Mouse (Mus musculus) kidney, postnatal 14 days (tissue): ENCODE data around the gene Cebpg.

Experiments
- DNase-seq: peaks from one replicate; pipeline ENCODE4 v3.0.0; 2022; ENCODE audit warnings: mixed read lengths

Gene Cebpg

GRCm38 (mm10) chr7:35053161-35053560 is 3.2 kb downstream of the Cebpg start:
- DNase-seq: no peak

DNA sequence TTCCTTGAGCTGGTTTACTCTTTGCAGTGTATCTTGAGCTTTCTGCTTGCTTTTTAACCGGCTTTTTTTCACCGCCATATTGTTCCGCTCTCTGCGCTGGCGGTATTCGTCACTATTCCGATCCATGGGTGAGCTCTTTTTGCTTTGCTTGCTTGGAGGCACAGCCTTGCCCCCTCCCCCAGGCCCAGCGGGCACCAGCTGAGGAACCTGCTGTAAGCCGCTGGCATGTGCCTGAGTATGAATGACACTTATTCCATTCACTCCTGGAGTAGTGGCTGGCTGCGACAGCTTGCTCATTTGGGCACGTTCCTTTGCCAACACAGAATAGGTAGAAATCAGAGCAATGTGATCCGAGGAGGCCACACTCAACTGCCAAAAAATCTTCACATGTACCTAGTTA is 5.8 kb downstream of the Cebpg start:
- DNase-seq: no peak

- no peak for DNase-seq
Measured at GRCm38 (mm10) chr7:35046091-35046490, 10.3 kb downstream of the Cebpg start.

DNA sequence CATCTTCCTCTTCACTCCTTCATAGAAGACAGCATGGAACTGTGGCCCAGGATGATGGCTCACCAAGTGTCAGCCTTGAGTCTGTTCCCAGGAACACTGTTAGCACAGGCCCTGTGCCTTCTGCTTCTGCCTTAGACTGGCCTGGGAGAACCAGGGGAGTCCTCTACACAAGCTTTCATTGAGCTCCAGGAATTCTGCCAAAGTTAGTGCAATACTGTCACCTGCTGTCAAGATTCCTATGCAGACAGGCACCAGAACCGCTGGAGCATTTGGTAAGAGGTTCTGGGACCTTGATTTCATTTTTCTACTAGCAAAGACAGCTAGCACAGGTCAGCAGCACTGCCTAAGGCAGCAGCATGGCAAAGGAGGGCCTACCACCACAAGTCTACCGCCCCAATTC is 11.7 kb downstream of the Cebpg start:
- DNase-seq: no peak

GRCm38 (mm10) chr7:35043266-35043817 is 13.0 kb downstream of the Cebpg start:
- DNase-seq: no peak

DNA sequence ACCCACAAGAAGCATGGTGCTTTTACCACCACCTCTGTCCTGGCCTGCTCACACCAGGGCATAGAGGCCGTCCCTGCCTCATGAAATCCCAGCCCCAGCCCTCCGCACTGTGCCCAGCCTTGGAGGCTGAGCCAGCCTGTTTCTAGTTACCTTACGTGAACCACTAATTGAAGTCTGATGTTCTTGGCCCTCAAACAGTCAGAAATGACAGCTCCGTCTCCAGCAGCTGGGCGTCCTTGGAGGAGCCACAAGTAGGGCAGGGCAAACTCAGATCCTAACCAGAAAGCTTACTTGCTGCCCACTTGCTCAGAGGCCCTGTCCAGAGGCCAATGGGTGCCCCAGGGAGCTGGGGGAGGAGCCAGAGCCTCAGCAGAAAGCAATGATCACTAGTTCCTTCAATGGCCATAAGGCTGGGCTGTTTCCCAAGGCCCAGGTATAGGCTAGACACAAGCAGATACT is 13.6 kb downstream of the Cebpg start:
- peak; percentile 39 for DNase-seq

- no peak for DNase-seq
Measured at GRCm38 (mm10) chr7:35042209-35042554, 14.2 kb downstream of the Cebpg start.

DNA sequence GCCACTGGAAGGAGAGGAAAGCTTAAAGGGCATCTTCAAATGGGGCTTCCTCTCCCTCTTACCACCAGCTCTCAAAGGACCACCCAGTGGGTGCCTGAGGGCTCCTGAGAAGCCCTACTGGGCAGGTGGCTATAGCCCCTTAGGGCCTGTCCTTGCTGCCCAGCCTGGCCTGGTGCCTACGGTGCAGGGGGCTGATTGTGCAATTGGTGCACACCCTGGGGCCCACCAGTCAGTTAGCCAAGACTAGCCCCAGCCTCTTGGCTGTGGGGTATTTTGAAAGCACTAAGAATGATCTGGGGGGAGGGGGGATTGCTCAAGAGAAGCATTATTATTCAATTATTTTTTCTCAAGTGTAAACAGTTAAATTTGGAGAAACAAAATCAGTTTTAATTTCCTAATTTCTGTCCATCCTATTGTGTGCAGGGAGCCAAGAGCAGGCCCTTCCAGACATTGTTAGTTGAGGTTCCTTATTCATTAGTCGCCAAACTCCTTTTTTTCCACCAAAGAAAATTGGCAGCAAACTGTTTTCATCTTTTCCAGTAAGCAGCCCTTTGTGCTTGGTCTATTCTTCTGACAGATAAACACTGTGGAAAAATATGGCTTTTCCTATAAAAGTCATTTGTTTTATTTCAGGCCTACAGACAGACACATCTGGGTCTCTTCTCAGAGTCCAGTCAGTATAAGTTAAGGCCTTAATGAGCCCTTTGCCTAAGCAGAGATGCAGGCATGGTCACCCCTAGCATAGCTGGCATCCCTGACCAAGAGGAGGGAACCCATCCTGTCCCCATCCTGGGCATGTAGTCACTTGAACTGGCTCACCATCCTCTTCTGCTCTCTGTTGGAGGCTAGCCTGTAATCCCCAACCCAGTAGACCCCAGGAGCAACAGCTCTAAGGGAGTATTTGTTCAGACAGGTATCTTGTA is 14.8 kb downstream of the Cebpg start:
- DNase-seq: no peak

- no peak for DNase-seq
Measured at GRCm38 (mm10) chr7:35040176-35040972, 16.0 kb downstream of the Cebpg start.

DNA sequence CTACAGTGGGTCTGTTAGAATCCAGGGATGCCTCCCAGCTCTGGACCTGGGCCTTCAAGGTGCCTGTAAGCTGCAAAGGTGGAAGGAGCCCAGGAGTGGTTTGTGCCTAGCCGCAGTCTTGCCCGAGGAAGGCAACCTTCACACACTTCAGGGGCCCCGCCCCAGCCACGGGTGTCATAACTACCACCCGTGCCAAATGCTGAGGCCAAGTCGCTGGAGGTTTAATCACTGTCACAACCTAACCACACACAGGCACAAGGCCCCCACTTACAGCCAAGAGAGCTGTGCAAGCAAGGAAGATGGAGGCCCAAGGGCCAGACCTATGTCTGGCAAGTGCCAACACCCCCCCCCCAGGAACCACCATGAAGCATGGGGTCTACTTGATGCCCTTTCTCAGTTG is 19.0 kb downstream of the Cebpg start:
- DNase-seq: no peak

DNA sequence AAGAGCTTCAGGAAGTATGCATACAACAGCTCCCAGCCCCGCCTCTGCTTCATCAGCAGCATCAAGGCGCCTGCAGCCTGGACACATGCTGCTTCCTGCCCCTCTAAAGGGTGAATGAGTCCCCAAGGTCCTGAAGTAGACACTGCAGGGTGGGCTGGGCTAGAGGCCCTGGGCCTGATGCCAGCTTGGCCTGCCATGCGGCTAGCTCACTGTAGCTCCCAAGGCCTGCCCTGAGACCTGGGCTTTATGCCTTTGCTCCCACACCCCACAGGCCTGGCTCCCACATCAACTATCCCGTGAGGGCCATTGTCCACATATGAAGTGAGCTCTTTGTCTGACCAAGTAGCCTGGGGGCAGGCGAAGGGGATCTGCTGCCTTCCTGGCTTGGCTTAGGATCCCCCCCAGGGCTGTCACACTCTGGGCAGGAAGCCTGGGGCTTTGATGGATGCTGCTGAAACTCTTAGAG is 20.1 kb downstream of the Cebpg start:
- DNase-seq: peak; percentile 75

DNA sequence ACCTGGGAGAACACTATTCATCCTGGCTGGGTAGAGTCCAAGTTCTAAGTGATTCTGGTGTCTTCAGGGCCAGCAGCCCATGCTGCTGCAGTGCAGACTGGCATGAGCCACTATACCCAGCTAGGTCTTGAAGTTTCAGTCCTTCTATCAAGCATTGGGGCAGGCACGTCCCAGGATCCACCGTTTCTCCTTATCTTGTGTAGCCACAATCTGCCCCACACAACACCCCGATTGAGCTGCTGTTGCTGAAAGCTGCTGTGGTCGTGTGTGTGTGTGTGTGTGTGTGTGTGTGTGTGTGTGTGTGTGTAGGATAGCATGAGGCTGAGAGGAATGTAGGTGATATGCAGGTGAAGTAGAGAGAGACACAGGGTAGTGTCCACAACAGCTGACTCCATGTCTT is 20.8 kb downstream of the Cebpg start:
- DNase-seq: no peak

GRCm38 (mm10) chr7:35035141-35035553 is 21.2 kb downstream of the Cebpg start:
- peak; percentile 63 for DNase-seq

DNA sequence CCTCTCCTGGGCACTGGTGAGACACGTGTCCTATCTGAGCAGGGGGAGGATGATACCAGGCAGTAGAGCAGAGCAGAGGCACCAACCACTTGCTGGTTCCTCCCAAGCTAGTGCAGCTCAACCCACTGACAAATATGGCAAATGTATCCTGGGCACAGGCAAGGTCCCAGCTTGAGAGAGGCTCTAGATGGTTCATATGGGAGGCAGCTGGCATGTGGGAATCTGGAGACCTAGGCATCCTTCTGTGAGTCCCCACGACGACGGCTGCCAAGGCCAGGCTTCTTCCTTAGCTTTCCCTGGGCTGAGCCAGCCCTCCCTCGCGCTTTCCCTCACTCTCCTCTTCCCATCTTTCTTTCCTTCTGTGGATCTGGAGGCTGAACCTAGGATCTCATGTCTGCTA is 25.8 kb downstream of the Cebpg start:
- DNase-seq: no peak

DNA sequence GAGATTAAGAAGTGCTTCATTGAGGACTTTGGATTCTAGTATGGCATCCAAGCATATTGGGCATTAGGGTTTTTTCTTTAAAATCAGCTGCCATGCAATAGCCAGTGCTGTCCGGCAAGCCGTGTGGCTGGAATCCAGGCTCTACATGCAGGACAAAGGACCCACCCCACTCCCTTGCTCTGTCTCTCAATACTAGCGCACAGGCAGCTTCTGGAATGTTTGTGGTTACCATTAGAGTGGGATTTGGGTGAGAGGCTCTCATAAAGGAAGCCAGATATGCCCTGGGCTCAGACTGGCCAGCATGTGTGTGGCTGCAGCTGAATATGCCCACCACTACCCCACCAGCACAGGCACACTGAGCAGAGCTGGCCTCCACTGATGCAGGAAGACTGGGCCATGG is 26.7 kb downstream of the Cebpg start:
- no peak for DNase-seq

- DNase-seq: no peak
Measured at GRCm38 (mm10) chr7:35029228-35029627, 27.1 kb downstream of the Cebpg start.

DNA sequence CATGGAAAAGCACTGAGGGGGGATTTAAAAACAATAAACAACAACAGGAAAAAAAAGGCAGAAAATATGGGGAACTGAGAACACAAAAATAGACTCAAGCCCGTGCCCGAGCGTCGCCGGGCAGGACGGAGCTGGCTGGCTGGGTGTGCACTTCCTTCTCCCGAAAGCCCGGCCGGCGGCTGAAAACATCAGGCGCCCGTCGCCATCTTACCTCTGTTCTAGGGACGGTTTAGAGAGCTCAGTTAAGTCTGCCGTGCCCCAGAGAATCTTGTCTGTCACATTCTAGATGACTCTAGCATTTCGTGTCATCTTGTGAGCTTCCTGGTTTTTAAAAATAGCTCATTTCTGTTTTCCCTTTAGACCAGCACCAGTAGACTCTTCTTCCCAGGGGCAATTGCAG is 27.8 kb downstream of the Cebpg start:
- DNase-seq: no peak

DNA sequence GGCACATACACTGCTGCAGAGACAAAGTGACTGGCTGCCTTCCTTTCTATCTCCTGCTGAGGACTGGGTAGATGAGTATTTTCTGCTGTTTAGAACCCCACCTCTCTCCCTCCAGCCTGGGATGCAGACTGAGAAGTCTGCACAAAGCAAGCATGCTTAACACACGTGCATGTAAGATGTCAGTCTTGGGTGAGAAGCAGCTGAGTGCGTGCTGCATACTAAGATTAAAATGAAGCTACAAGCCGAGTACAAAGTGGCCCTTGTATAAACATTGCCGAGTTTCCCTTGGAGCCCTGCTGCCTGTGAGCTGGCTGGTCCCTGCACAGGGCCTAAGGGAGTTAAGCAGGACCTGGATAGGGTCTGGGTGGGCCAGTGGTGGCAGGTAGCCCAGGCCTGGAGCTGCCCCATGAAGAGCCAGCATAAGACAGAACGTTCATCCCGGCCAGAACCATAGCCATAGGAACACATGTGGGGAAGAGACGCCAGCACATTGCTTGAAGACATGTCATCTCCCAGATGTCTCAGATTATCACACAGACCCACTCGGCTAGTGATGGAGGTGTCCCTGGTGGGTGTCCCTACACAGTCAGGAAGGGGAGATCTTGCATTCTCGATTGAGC is 28.5 kb downstream of the Cebpg start:
- DNase-seq: no peak

DNA sequence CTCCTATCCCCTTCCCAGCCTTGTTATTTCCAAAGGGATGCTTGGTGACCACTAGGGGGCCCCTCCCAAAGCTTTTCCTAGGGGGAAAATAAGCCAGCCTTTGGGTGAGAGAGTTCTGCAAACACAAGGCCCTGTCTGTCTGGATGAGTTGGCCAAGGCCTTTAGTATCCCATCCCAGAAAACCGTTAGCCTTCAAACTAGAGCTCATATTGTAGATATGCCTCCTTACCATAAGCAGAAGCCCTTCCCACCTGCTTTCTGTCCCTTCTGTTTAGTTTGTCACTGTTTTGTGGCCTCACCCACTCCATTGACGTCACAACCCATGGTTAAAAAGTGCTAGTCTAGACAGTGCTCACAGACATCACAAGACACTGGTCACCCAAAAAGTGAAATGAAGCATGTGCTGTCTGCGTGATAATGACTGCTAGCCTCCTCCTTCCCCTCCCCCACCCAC is 29.5 kb downstream of the Cebpg start:
- DNase-seq: peak; percentile 66

DNA sequence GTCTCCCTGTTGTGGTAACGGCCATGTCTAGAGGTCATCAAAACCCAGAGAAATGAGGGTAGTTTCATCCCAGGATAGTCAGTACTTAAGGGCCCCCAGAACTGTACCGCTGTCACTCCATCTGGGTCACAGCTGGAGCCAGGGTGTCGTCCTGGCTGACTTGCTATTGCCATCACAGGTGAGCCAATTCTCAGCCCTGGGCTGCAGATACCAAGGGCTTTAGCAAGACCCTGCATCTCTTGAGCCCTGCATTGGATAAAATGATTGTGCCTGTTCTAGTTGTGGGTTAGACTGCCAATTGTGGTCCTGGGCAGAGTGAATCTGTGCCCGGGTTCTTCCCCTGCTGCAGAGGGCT is 30.1 kb downstream of the Cebpg start:
- no peak for DNase-seq

DNA sequence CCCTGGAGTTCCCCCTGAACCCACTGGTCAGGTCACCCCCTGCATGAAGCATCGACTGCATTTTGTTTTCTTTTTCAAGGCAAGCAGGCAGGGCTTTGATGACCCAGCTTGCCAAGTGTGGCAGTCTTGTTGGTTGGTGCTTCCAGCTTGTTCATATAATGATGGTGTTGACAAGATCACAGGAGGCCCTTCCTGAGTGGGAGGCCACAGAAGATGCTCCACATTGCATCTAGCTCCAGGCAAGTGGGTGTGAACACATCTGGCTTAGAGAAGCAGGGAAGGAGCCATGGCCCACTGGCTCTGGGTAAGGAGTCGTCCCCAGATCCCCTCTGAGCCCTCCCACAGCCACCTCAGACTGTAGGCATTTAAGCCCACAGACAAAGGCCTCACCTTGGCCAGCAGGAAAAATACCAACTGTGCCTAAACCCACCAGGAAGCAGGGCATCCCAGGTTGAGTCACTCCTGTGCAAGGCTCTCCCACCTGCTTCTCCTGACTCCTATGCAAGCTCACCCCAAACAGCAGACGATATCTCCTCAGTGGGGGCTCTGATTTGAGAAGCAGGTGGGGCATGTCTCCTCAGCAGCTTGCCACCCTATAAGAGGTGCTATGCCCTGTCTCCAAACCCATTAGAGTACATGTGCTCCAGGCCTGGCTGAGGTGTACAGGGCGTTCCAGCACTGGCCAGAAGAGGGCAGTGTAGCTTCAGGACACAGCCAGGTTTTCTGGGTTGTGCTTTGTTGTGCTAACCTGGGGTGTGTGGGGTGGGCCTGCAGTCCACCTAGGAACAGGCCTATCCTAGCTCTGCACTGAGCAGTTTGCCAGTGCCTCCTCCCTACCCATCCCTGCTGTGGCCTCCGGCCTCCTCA is 30.7 kb downstream of the Cebpg start:
- DNase-seq: peak; percentile 80

GRCm38 (mm10) chr7:35024426-35024825 is 31.9 kb downstream of the Cebpg start:
- no peak for DNase-seq
